Mouse (Mus musculus): Measurements from ENCODE around the gene Maml3.
A peak's percentile ranks its signal among the peaks of the same experiment; 100 is the strongest.

Maml3 gene

GRCm38 (mm10) chr3:51999671-52000437, 105.0 kb downstream of the Maml3 start:
- DNase-seq, result peak; percentile 72 to 85

DNA sequence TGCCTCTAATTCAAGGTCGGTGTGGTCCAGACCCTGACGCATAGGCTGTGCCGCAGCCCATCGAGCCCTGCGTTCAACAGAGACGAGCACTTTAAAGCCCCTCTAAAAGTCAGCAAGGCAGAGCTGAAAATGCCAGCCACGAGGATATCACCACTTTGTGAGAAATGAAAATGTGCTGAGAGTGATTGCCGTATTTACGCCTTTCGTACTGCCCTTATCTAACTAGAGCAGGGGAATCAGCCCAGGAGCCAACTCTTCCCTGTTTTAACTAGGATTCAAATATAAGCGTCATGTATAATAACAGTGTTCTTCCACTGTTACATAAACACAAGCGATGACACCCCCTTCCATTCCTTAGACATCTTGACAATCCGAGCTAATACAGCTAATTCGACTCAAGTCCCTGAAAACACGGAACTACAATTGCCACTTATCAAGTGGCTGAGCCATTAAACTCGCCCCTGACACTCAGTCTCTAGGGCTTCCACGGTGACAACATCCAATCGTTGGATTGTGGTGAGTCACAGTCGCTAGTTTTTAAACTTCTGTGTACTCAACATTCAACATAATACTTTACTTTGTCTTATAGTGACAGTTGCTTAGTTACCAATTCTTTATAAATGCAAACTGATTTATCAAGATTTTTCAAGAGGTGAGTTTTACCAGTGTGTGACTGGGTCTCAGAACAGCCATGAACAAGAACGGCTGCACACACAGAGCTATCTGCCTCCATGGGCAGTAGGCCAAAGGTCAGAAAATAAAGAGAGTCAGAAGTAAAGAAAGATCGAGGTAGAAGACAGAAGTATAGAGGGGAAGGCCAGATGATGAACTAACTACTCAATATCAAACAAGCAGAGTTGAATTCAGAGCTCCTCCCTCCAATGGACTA, 106.1 kb downstream of the Maml3 start:
- no peak for DNase-seq

- no peak for DNase-seq
Observed at GRCm38 (mm10) chr3:51997616-51998015, 107.3 kb downstream of the Maml3 start.

DNA sequence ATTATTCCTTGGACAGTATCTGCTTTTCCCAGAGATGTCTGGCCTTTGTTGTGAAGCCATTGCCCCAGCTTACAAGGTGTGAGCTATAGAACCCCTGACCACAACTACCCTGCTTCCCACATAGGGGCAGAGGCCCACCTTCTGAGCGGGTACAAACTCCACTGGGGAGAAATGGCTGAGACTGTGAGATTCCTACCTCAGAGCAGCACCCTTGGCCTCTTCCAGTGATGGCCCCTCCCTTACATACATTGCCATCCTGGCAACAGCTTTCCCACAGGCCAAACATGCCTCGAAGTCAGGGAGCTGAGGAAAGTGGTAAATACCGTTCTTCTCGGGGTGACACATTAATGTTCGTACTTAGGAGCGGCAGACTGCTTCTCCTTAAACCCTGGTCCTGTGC, 118.4 kb downstream of the Maml3 start:
- DNase-seq, result no peak

GRCm38 (mm10) chr3:51981496-51981895, 123.4 kb downstream of the Maml3 start:
- DNase-seq, result no peak

- DNase-seq, result no peak
Observed at GRCm38 (mm10) chr3:51977654-51978352, 127.1 kb downstream of the Maml3 start.

DNA sequence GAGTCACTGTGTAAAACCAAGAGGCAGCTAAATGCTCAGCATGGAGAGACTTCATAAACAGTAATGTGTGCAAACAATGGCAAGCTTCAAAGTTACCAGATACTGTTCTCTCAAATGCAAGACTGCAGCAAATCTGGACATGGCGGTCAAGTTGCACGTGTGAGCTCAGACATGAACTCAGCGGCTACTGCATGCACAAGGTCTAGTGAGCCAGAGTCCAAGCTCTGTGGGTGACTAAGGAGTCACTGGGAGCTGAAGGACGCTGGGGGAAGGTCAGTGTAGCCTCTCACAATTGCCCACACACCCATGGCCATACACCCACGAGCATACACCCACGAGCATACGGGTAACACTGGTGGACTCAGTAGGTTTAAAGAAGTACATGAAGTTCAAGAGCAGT, 130.3 kb downstream of the Maml3 start:
- no peak for DNase-seq

- DNase-seq, result no peak
Observed at GRCm38 (mm10) chr3:51974153-51974552, 130.7 kb downstream of the Maml3 start.

GRCm38 (mm10) chr3:51972576-51972975, 132.3 kb downstream of the Maml3 start:
- DNase-seq, result no peak

DNA sequence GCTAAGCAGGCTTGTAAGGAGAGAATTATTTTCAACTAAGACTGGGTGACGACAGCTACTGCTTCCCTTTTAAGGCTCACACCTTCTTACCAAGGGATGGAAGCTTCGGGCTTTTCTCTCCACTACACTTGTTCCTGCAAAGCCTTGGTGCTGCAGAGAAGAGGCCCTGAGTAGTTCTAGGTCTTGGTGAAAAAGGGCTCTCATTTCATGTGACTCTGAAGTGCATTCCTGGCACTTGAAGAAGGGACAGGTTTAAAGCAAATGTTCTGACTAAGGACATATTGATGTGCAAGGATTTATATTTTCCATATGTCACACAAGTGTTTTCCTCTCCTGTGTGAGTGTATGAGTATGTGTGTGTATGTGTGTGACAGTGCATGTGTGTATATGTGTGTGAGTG, 134.4 kb downstream of the Maml3 start:
- no peak for DNase-seq

GRCm38 (mm10) chr3:51969451-51969850, 135.4 kb downstream of the Maml3 start:
- DNase-seq, result no peak

- no peak for DNase-seq
Observed at GRCm38 (mm10) chr3:51965841-51966240, 139.0 kb downstream of the Maml3 start.

DNA sequence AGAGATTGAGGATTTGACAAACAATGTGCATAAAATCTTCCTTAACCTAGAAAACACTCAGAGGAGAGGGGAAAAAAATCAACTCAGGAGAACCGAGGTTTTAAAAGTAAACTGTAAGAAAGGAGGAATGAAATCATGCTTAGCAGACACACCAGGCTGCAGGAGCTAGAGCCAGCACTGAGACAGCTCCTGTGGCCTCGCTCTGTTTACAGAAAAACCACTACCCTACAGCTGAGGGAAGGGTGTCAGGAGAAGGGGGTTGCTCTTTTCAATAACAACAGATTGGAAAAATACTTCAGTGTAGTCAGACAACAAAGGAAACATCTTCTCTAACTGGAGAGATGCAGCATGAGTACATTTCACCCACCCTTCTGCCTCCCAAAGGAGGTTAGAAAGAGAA, 139.4 kb downstream of the Maml3 start:
- no peak for DNase-seq

- DNase-seq, result no peak
Observed at GRCm38 (mm10) chr3:51965008-51965407, 139.9 kb downstream of the Maml3 start.

DNA sequence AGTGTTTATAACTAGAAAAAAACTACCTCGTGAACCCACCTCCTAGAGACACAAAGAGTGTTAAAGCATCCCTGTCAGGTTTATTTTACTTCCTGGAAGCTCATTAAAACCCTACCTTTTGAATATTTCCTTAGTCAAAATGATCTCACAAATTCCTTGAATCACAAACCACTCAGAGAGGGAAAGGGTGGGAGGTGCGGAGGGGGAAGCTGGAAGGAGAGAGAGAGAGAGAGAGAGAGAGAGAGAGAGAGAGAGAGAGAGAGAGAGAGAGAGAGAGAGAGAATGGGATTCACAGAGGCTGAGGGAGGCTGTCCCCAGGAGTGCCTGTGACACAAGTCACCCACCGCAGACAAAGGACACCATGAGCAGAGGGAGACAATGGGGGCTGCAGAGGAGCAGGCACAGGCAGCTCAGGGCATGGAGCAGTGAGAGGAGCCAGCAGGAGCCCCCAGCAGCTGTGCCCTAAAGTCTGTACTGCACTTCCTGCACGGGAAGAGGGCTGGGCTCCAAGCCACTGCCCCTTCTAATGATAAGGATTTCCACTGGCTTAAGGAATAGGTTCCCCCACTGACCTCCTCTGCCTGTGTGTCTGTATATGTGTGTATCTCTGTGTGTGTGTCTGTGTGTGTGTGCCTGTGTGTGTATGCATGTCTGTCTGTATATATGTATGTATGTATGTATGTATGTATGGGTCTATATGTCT, 140.8 kb downstream of the Maml3 start:
- no peak for DNase-seq

- no peak for DNase-seq
Observed at GRCm38 (mm10) chr3:51963151-51963791, 141.6 kb downstream of the Maml3 start.

DNA sequence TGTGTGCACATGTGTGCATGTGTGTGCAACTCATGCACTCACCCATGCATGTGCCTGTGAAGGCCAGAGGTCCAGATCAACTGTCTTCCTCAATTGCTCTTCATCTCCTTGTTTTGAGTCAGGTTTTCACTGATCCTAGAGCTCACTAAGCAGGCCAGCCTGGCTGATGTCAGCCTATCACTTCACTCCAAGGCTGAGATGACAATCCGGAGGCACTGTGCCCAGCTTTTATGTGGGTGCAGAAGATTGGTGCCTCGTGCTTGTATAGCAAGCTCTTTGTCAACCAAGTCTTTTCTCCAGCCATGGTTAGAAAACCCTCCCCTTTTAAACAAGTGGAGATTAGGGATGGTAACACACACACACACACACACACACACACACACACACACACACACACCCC, 146.1 kb downstream of the Maml3 start:
- no peak for DNase-seq

DNA sequence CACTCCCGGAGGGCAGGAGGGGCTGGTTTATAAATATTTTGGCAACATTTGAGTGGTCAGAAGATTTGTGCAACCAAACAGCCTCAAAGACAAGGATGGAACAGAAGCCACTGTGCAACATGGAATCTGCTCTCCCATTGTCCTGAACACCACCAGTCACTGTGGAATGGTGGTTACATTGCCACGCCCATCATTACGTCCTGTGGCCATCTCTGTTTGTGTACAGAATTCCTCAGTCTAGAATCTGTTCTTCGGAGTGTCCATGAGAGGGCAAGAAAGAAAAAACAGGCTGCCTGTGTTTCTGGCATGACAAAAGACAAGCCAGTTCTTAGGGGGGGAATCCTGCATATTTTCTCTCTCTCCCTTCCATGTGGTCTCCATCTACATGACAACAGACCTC, 150.4 kb downstream of the Maml3 start:
- DNase-seq, result no peak

GRCm38 (mm10) chr3:51953927-51954326, 150.9 kb downstream of the Maml3 start:
- no peak for DNase-seq

- DNase-seq, result no peak
Observed at GRCm38 (mm10) chr3:51952728-51953623, 151.9 kb downstream of the Maml3 start.

GRCm38 (mm10) chr3:51952267-51952666, 152.6 kb downstream of the Maml3 start:
- DNase-seq, result no peak

Data from spleen, adult 18-20 months (tissue).